Mouse (Mus musculus) stomach, postnatal 0 days (tissue): ENCODE measurements around the gene AI467606. TPM values are rescaled to one million over a fixed set of nuclear protein-coding genes. Genes with fewer than 3 reads are reported as not detected.

Experiments
- ATAC-seq: fragments of 200-750 bp; cut with Nextera tagmentation; 2 replicates; pipeline ENCODE4 v1.8.0; 2017; ENCODE audit not compliant: low FRiP score, low TSS enrichment
- DNase-seq: peaks from one replicate; pipeline ENCODE4 v3.0.0-alpha.2; 2016; ENCODE audit warnings: low spot score
- H3K27ac ChIP-seq: fragments of 300-500 bp; sonication (generic); replicated peaks from 2 replicates; pipeline ENCODE4 v1.5.1; 2014; ENCODE audit warnings: mild to moderate bottlenecking, control low read depth
- H3K27me3 ChIP-seq: fragments of 300-500 bp; sonication (generic); 2 replicates; pipeline ENCODE4 v1.6.1; 2014; ENCODE audit warnings: low read length; ENCODE audit not compliant: control insufficient read depth, insufficient read depth
- H3K36me3 ChIP-seq: fragments of 300-500 bp; sonication (generic); 2 replicates; pipeline ENCODE4 v1.6.1; 2014; ENCODE audit warnings: low read length, mixed read lengths; ENCODE audit not compliant: control insufficient read depth, insufficient read depth
- H3K4me1 ChIP-seq: fragments of 300-500 bp; sonication (generic); replicated peaks from 2 replicates; pipeline ENCODE4 v1.6.1; 2014; ENCODE audit warnings: antibody characterized with exemption; ENCODE audit not compliant: control insufficient read depth, insufficient read depth
- H3K4me2 ChIP-seq: fragments of 300-500 bp; sonication (generic); replicated peaks from 2 replicates; pipeline ENCODE4 v1.6.1; 2014; ENCODE audit warnings: low read depth, mild to moderate bottlenecking, control low read depth, moderate library complexity
- H3K4me3 ChIP-seq: fragments of 300-500 bp; sonication (generic); 2 replicates; pipeline ENCODE4 v1.5.1; 2014; ENCODE audit warnings: low read depth, low read length, control low read depth
- H3K9ac ChIP-seq: fragments of 300-500 bp; sonication (generic); 2 replicates; pipeline ENCODE4 v1.6.1; 2014; ENCODE audit warnings: mild to moderate bottlenecking, low read length, control low read depth, mixed read lengths
- H3K9me3 ChIP-seq: fragments of 300-500 bp; sonication (generic); 2 replicates; pipeline ENCODE4 v1.6.1; 2016; ENCODE audit warnings: low read length; ENCODE audit not compliant: control insufficient read depth
- CTCF ChIP-seq: IDR thresholded peaks from 2 replicates; pipeline ENCODE4 v1.5.1; 2016; ENCODE audit warnings: antibody characterized with exemption, low read depth, mild to moderate bottlenecking, moderate library complexity
- EP300 ChIP-seq: optimal IDR thresholded peaks from 2 replicates; pipeline ENCODE3; 2016; ENCODE audit warnings: antibody characterized with exemption
- WGBS: fragments of 180-500 bp; shearing (Covaris S2); extraction: QIAGEN DNeasy Blood & Tissue Kit; methylation state at CpG from one replicate; pipeline ENCODE4 v1.1.7; 2014; 5-methylcytosine and 5-hydroxymethylcytosine counted together
- polyA plus RNA-seq: library from polyadenylated mRNA; unstranded; fragments of >200 nt; fragmentation: Nextera tagmentation; extraction: Ambion mirVana; gene quantifications from 2 replicates; pipeline ENCODE4 v1.2.1, GENCODE M21; 2015

Gene AI467606
- polyA plus RNA-seq, 1 experiment from 2014 or later = 4.0 TPM

DNA sequence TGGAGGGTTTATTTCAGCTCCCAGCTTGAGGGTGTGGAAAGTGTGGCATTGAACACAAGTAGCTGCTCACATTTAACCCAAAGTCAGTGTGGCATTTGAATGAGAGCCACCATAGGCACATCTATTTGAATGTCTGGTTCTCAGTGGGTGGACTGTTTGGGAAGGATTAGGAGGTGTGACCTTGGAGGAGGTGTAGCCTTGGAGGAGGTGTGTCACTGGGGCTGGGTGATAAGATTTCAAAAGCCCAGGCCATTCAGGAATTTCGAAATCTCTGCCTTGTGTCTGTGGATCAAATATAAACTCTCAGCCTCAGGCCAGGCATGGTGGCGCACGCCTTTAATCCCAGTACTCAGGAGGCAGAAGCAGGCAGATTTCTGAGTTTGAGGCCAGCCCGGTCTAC is 7.8 kb downstream of the AI467606 start:
- no peak for ATAC-seq
- Histone ChIP-seq H3K9ac (no peak overlapping the region), H3K4me2 (no peak overlapping the region), H3K27me3 (no peaks in the 10 kb centered on the region), H3K9me3 (no peaks in the 10 kb centered on the region), H3K27ac (no peak overlapping the region), H3K4me1 (no peaks in the 10 kb centered on the region), H3K4me3 (no peak overlapping the region), H3K36me3 (no peaks in the 10 kb centered on the region)
- TF ChIP-seq EP300 (no peak), CTCF (no peak)
- DNase-seq = no peak
- 91% methylated on average over 4 of the region's 4 CpGs for WGBS

GRCm38 (mm10) chr7:127099528-127099927 is 8.4 kb downstream of the AI467606 start:
- Histone ChIP-seq H3K9me3 (no peaks in the 10 kb centered on the region), H3K4me3 (no peak overlapping the region), H3K4me2 (no peak overlapping the region), H3K27me3 (no peaks in the 10 kb centered on the region), H3K36me3 (no peaks in the 10 kb centered on the region), H3K27ac (no peak overlapping the region), H3K9ac (no peak overlapping the region), H3K4me1 (no peaks in the 10 kb centered on the region)
- TF ChIP-seq CTCF (no peak), EP300 (no peak)
- DNase-seq = no peak
- ATAC-seq = no peak
- WGBS = 81% methylated on average over 4 of the region's 4 CpGs

- Histone ChIP-seq H3K4me2 (no peak overlapping the region), H3K9ac (no peak overlapping the region), H3K27ac (no peak overlapping the region), H3K36me3 (no peaks in the 10 kb centered on the region), H3K4me1 (no peaks in the 10 kb centered on the region), H3K27me3 (no peaks in the 10 kb centered on the region), H3K9me3 (no peaks in the 10 kb centered on the region), H3K4me3 (no peak overlapping the region)
- no peak for ATAC-seq
- DNase-seq = no peak
- 13% methylated on average over 2 of the region's 2 CpGs for WGBS
- TF ChIP-seq CTCF (peak; percentile 41), EP300 (no peak)
Measured at GRCm38 (mm10) chr7:127101451-127102016, 10.4 kb downstream of the AI467606 start.

- H3K27me3 ChIP-seq = no peaks in the 10 kb centered on the region
- no peak for TF ChIP-seq EP300
- TF ChIP-seq CTCF = no peak
- DNase-seq (no peak), ATAC-seq (no peak)
- no peaks in the 10 kb centered on the region for H3K36me3 ChIP-seq
- WGBS = 67% methylated on average over 6 of the region's 6 CpGs
- H3K9ac ChIP-seq = no peak overlapping the region
- no peaks in the 10 kb centered on the region for H3K9me3 ChIP-seq
- H3K27ac ChIP-seq = no peak overlapping the region
- H3K4me1 ChIP-seq = no peaks in the 10 kb centered on the region
- no peak overlapping the region for H3K4me2 ChIP-seq
- no peak overlapping the region for H3K4me3 ChIP-seq
Measured at GRCm38 (mm10) chr7:127102148-127102547, 11.0 kb downstream of the AI467606 start.

- DNase-seq = no peak
- no peaks in the 10 kb centered on the region for H3K4me1 ChIP-seq
- WGBS = 63% methylated on average over 6 of the region's 6 CpGs
- no peaks in the 10 kb centered on the region for H3K9me3 ChIP-seq
- H3K9ac ChIP-seq = no peak overlapping the region
- TF ChIP-seq EP300 = no peak
- TF ChIP-seq CTCF = peak; percentile 24; the same call in 1 of the 2 replicates
- no peaks in the 10 kb centered on the region for H3K27me3 ChIP-seq
- no peak overlapping the region for H3K27ac ChIP-seq
- no peak for ATAC-seq
- H3K4me3 ChIP-seq = no peak overlapping the region
- no peak overlapping the region for H3K4me2 ChIP-seq
- H3K36me3 ChIP-seq = no peaks in the 10 kb centered on the region
Measured at GRCm38 (mm10) chr7:127103960-127104359, 12.8 kb downstream of the AI467606 start.

DNA sequence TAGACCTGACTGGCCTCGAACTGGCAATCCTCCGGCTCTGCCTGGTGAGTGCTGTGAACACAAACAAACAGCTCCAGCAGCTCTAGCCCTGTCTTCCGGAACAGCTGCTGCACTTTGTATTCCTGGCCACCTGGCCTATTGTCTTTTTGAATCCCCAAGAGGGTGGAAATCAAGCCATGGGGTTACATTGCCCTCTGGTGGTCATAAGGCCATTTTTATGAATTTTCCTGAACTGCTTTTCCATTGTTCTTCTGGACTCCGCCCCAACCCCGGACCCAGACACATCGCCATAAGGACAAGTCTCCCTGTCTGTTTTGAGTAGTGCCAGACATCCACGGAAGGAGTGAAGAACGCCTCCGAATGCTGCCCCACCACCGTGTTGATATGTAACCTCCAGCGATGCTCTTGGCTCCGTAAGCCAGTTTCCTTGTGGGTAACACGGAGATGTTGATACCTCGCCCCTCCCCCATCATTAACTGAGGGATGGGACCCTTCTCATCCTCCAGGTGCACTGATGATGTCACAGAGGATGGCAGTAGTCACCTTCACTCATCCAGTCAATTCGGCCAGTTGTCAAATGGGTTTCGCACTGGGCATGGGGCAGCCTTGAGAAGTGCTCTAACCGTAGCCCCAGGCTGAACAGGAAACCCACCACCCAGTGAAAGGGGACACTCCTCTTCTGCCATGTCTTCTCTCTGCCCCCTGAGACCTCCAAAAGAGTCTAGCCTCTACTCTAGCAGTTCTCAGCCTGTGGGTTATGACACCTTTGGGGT is 13.6 kb downstream of the AI467606 start:
- no peak overlapping the region for H3K27ac ChIP-seq
- H3K4me3 ChIP-seq = peak overlapping the region; percentile 15; the same call in 1 of the 2 replicates
- 14% methylated on average over 17 of the region's 17 CpGs for WGBS
- H3K4me2 ChIP-seq = peak overlapping the region; percentile 44
- ATAC-seq = peak; percentile 89
- H3K4me1 ChIP-seq = no peaks in the 10 kb centered on the region
- H3K27me3 ChIP-seq = no peaks in the 10 kb centered on the region
- H3K36me3 ChIP-seq = no peaks in the 10 kb centered on the region
- peak; percentile 80 for DNase-seq
- H3K9me3 ChIP-seq = no peaks in the 10 kb centered on the region
- H3K9ac ChIP-seq = no peak overlapping the region
- TF ChIP-seq EP300 (no peak), CTCF (peak; percentile 96)
